Mouse (Mus musculus): ENCODE results near the gene Rnf123.

- TF ChIP-seq EP300 (IDR thresholded peaks at IDR 0.05; ENCODE audit: low read depth) (no peak), CTCF (IDR thresholded peaks at IDR 0.05; ENCODE audit: low read depth) (no peak)
Observed at GRCm38 (mm10) chr9:108112719-108113340, 29.7 kb upstream of the Rnf123 start.

All from heart, postnatal 0 days (tissue).